Mouse (Mus musculus) gastrocnemius, postnatal 14 days (tissue): ENCODE measurements around the gene Slc16a14. TPM values are rescaled to one million over a fixed set of nuclear protein-coding genes. Genes with fewer than 3 reads are reported as not detected.

Experiments
- DNase-seq: peaks from one replicate; pipeline ENCODE4 v3.0.0; 2021; ENCODE audit warnings: mixed read lengths
- intact Hi-C: fragments of 180-260 bp; cut with DNase I; formaldehyde crosslinking; loops from one replicate; pipeline ENCODE4 v1.15.1; 2025; ENCODE audit warnings: low total_unique reads
- total RNA-seq, 2 experiments: library from RNA; stranded (reverse); gene quantifications; 2 replicates each; pipeline ENCODE4 v1.2.3; 2021

Slc16a14 gene
- total RNA-seq, 2 experiments from 2014 or later = 0.27 to 0.38 TPM

DNA sequence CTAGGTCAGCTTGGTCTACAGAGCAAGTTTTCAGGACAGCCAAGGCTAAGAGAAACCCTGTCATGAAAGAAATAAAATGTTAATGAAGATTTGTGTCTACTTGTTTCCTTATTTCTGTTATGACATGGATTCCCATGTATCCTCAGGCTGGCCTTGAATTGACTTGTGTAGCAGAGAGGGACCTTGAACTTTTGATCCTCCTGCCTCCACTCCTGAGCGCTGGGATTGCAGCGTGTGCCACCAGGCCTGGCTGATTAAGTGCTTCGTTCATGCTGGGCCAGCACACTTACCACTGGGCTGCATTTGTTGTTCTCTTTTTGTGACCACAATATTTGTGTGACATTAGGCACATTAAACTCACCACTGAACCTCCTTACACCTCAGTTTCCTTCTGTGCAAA lies 16.1 kb downstream of the Slc16a14 start:
- no peak for DNase-seq

DNA sequence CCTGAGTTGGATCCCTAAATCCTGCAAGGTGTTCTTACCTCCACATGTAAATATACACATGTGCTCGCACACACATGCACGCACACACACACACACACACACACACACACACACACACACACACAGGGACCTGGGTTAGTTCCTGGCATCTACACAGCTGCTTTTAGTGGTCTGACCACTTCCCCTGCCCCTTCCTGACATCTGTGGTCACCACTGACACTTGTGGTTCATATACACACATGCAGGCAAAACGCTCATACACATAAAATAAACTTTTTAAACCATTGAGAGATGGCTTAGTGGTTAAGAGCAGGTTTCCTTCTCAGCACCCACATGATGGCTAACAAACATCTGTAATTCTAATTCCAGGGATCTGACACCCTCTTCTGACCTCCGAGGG lies 19.9 kb downstream of the Slc16a14 start:
- intact Hi-C loops = no loop called here
- DNase-seq = no peak

More for the DNA sequence above, 16.1 kb downstream of the Slc16a14 start:
- intact Hi-C loops = no loop called here

DNA sequence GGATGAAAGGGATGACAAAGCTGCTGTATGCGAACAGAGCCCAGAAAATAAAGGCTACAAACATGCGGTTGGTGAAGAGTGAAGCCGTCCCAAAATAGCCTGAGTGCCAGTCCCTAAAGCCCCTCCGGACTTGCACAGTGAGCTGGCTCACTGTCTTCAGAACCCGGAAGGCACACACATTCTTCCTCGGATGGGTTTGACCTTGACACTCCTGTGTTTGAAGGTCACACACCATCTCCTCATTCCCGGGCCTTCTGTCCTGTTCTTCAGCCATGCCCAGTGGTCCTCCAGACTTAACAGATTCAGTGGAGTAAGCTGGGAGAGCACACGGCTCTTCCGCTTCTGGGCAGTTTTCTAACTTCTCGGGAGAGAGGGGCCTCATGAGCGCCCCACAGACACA lies 22.4 kb downstream of the Slc16a14 start:
- DNase-seq = no peak
- intact Hi-C loops = no loop called here

DNA sequence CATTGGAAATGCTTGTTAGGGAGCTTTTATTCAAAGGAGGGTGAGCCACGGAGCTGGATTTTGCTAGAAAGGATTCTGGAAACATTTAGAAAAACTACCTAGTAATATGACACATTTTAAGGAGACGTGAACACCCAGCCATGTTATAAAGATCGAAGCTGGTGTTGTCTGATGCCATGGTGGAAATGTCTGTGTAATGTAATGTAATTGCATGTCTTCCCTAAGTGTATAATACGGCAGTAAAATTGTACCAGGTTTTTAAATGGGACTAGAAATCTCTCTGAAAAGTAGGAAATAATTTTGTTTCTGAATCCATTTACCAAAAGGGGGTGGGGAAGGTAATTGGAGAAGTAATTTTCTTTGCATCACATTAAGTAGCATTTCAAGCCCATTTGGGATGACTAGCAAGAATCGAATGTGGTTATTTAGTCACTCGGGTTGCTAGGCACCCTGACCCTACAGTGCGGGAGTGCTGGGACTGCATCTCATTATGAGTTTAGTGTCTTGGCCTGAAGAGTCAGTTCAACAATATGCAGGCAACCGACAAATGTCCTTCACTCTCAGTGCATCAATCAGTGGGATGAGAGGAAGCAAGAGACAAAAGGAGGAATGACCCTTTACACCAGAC lies 24.6 kb downstream of the Slc16a14 start:
- intact Hi-C loops = no loop called here
- DNase-seq = no peak

DNA sequence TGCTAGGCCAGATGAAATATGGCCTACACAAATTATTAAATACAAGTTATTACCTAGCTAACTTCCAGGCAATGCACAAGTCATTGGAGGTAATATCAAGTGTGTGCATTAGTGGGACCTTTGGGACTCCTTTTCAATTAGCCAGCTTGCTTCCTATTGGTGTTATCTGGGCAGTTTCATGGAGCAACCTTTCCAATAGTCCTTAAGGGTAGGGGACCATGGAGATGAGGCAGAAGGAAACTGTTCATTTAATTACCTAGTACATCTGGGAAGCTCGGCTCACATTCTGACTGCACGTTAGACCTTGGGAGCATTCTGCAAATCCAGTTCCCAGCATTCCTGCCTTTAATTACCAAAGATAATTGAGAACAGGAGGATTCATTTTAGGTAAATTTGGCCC lies 30.5 kb downstream of the Slc16a14 start:
- no peak for DNase-seq
- intact Hi-C loops = no loop called here

DNA sequence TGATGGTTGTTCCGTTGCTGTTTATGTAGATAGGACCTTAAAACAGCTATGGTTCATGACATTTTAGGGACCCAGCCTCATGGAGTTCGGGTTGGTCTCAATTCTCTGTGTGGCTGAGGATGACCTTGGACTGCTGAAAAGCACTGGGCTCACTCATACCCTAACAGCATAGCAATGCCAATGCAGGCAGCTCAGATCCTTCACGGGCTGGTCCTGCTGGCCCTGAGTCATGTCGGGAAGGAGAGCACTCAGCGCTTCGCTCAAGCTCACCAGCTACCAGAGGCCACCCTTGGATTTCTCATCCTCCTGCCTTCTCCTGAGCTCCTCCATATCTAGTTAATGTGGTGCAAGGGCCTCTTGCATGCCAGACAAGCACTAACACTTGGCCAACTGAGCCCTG lies 35.8 kb downstream of the Slc16a14 start:
- intact Hi-C loops = no loop called here
- DNase-seq = no peak

DNA sequence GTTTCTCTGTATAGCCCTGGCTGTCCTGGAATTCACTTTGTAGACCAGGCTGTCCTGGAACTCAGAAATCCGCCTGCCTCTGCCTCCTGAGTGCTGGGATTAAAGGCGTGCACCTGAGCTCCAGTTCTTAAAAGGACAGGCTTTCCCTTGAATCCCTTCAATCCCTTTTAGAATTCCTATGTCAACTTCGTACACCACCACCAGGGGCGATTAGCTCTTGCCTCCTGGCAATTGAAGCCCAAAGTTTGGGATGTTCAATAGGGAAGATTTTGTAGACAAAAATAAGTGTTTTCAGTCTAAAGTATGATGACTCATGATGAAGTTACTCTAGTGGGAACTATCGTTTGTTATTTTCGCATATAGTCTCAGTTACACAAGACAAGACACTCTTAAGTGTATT lies 37.6 kb downstream of the Slc16a14 start:
- intact Hi-C loops = no loop called here
- no peak for DNase-seq

DNA sequence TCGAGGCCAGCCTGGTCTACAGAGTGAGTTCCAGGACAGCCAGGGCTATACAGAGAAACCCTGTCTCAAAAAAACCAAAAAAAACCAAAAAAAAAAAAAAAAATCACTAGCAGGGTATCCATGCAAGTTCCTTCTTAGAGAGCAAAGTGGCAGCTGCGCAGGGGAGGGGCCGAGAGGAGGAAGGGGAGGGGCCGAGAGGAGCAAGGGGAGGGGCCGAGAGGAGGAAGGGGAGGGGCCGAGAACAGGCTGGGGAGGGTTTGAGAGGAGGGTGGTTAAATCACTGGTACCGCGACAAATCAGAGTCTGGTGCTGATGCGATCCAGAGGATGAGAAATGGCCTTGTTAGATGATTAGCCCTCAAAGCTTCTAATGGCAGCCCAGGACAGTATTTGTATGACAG lies 43.2 kb downstream of the Slc16a14 start:
- intact Hi-C loops = no loop called here
- DNase-seq = no peak

DNA sequence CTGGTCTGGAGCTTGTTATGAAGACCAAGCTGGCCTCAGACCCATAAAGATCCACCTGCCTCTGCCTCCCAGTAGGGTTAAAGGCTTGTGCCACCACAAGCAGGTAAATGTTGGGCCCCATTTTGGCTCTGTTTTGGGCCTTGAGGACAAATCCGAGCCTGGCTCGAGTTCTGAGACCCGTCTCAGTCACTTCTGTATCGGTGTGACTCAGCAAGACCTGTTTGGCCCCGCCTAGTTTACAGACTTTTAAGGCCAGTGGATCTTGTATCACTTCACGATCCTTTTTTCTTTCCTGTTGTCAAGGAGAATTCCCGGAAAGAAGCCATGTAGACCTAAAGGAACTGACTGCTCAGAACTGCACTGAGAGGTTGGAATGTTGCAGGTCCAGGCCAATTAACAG lies 44.4 kb downstream of the Slc16a14 start:
- no peak for DNase-seq
- intact Hi-C loops = no loop called here

DNA sequence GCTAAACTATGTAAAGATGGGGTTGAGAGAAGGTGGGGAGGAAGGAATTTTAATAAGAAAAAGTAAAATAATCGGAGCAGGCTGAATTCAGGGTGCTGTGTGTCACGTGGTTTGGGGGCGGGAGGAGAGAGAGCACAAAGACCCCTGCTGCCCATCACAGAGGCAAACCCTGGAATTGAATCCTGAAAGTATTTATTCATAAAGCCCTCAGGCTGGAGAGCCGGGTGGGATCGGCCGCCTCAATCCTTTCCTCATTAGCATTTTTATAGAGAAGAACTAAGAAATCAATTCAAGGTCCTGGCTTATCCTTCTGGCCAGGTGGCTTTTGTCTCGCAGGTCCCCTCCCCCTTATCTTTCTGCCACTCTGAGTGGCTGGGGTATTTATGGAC lies 44.9 kb downstream of the Slc16a14 start:
- DNase-seq = no peak

DNA sequence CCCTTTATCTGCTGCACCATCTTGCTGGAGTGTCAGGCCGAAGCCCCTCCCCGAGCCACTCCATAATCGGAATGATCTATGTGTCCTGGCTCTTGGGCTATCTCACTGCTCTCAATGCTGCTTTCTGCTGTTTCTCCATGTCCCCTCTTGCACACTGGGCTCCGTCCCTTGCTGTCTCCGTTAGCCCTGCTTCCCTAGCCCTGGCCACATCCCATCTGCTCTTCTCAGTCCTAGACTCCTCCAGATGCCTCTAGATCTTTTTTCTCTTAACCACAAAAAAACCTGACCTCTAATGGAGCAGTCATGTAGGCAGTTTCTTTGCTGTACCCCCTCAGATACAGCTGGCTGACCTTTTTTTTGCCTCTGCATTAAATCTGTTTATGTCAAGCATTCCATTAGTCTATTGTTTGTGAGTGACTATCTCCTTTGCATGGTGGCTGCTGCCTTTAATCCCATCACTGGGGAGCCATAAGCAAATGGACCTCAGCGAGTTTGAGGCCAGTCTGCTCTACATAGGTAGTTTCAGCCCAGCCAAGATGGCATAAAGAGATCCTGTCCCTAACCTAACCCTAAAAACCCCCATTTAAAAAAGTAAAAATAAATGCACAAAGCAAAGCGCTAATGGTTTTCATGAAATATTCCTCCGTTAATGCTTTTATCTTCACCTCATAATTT lies 45.5 kb downstream of the Slc16a14 start:
- intact Hi-C loops = no loop called here
- no peak for DNase-seq

More for the DNA sequence above, 44.9 kb downstream of the Slc16a14 start:
- intact Hi-C loops = no loop called here

DNA sequence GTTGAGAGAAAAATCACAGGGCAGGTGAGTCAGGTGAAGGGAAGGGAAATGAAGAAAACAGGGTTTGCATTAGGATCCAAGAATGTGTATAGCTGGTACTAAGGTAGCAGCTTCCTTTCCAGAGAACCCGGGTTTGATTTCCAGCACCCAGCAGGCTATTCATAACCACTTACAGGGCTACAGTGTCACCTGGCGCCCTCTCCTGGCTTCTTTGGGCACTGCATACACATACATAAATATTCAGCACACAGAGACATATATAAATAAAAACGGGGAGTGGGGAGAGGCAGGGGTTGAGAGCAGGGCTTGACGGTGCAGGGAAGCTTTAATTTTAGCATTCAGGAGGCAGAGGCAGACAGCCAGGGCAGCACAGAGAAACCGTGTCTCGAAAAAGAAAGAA lies 49.0 kb downstream of the Slc16a14 start:
- intact Hi-C loops = no loop called here

DNA sequence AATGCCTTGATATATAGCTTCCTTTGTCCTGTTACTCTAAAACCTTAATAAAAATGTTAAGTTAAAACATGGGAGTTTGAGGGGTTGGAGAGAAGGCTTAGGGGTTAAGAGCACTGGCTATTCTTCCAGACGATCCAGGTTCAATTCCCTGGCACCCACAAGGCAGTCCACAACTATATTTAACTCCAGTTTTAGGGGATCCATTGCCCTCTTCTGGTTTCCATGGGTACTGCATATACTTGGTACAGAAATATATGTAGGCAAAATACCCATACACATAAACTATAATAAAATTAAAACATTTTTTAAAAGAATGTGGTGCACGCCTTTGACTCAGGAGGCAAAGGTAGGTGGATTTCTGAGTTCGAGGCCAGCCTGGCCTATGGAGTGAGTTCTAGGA lies 49.8 kb downstream of the Slc16a14 start:
- intact Hi-C loops = no loop called here
- no peak for DNase-seq

More for the DNA sequence above, 49.0 kb downstream of the Slc16a14 start:
- DNase-seq = no peak

DNA sequence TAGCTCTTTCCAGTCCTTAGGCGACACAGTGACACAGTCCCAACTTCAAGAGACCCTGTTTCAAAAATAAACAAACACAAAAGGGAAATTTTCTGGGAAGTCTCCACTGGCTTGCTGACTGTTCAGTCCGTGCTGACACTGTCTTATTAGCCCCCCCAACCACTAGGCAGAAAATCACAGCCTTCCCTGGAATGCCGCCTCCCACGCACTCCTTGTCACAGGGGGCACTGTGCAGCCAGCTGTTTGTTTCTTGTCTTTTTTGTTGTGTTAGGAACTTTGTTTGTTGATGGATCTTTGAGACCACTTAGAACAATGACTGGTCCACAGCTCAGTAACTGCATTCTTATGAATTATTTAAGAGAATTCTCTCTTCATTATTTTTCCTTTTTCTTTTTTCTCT lies 51.0 kb downstream of the Slc16a14 start:
- intact Hi-C loops = no loop called here
- no peak for DNase-seq

DNA sequence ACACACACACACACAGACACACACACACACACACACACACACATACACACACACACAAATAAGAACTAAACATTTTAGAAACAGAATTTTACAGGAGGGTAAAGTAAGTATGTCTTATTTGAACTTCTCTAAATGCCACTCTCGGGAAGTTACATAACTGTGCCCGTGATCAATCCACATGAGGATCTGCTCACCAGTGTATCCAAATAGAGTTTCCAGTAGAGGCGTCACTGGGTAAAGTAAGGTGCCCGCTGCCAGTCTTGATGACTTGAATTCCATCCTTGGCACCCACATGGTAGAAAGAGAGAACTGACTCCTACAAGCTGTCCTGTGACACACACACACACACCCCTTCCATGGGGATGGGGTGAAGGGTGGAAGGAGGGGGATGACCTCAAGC lies 52.0 kb downstream of the Slc16a14 start:
- no peak for DNase-seq
- intact Hi-C loops = no loop called here

DNA sequence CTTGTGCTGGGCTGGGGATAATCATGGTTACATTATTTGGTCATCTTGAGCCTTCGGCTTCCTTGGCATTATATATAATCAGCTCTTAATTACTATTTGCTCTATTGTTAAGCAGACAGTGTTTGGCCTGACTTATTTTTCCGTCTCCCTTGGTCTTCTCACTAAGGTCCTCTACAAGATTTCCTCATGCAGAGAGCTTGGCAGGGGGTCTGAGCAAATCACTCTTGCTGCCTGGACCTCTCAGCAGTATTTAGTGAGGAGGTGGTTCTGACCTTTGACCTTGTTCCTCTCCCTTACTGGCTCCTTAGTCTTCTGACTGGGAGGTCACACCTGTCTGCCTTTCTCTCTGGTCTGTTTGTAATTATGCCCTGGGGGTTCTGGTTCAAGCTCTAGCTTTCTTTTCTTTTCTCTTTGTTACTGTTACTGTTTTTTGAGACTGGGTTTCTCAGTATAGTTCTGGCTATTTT lies 52.8 kb downstream of the Slc16a14 start:
- intact Hi-C loops = no loop called here

DNA sequence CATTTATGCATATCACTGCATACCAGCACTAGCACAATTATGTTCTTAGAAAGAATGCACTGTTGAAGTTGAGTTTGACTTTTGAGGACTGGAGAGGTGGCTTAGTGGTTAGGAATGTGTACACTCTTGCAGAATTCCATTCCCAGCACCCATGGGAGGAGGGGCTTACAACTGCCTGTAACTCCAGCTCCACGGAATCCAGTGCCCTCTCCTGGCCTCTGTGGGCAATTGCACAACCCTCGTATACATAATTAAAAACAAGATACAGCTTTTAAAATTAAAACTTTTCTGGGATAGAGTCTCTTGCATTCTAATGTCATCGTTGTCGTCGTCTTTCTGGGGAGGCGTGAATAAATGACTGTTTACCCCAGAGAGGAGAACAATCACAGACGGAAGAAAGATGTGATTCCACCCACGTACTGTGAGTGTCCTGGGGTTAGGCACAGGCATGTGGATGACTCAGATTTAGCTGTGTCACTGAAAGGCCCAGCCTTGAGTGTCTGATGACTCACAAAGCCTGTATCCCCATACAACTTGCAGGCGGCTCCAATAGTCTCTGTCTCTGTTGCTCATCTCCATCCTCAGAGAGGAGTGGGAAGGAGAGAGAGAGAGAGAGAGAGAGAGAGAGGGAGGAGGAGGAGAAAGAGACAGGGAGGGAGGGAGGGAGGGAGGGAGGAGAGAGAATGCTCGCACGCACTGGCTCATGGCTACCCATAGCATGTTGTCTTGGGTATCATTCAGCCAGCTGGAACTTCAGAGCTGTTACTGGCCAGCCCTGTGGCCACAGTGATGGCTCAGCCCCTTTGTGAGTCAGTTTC lies 53.5 kb downstream of the Slc16a14 start:
- intact Hi-C loops = no loop called here
- no peak for DNase-seq

More for the DNA sequence above, 52.8 kb downstream of the Slc16a14 start:
- no peak for DNase-seq

DNA sequence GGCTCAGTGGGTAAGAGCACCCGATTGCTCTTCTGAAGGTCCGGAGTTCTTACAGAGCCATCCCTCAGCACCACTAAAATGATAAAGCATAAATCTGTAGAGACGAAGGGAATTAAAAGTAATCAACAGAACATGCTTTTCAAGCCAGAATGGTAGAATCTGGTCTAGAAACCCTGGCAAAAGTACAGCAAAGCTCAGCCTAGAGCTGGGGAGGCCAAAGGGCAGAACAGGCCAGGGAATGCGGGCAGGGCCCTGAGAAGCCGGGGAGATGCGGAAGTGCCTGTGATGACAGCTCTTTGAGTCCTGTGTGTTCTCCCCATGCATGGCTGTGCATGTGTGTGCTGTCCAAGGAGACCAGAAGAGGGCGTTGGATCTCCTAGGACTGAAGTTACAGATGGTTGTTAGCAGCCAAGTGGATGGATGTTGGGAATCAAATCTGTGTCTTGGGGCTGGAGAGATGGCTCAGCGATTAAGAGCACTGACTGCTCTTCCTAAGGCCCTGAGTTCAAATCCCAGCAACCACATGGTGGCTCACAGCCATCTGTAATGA lies 55.3 kb downstream of the Slc16a14 start:
- intact Hi-C loops = no loop called here
- DNase-seq = no peak

DNA sequence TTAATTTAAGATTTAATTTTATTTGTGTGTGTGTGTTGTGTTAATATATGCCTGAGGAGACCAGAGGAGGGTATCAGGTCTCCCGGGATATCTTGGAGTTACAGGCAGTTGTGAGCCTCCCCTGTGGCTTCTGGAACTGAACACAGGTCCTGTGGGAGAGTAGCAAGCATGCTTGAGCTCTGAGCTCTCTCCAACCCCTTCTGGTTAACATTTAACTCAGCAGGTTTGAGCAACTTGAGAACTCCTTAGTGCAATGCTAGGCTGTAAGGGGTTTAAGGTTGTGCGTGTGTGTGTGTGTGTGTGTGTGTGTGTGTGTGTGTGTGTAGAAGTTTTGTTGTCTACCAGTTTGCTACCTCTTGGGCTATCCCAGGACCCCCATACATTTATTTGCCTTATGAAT lies 57.3 kb downstream of the Slc16a14 start:
- intact Hi-C loops = no loop called here
- no peak for DNase-seq

DNA sequence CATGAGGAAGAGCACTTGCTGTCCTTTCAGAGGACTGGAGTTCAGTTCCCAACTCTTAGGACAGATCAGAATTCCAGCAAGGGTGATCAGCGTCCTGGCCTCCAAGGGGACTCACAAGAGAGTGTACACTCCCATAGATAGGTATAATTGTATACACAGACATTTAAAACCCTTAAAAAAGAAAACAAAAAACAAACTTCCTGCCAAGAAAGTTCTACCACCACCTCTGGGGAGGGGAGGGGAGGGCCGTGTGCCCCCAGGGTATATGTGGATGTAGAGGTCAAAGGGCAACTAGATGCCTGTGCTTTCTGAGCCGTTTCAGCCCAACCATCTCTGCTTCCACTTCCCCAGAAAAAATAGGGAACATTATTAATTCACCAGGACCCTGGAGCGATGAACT lies 62.0 kb downstream of the Slc16a14 start:
- no peak for DNase-seq
- intact Hi-C loops = no loop called here
